Mouse (Mus musculus): ENCODE results near the gene Lrrc1. TPM values are rescaled to one million over a fixed set of nuclear protein-coding genes. Genes with fewer than 3 reads are reported as not detected.
"Not testable (repeated sequence)": the region's sequence is repeated elsewhere in the genome, so short reads cannot be mapped to it uniquely, and the experiment has no call there.

Gene Lrrc1
- 1 to 10 TPM; 7.5 to 7.9 TPM for total RNA-seq (2021)
- long read RNA-seq, experiment 1, partial matches to known transcripts = 0 of 6 reads
- long read RNA-seq, experiment 1, other reads (novel, unspliced or antisense) = 2 of 6 reads
- long read RNA-seq, experiment 2, transcript Lrrc1-205 (14 exons, 3,121 nt) = major isoform, 13 of 19 reads
- long read RNA-seq, experiment 2, partial matches to known transcripts = 2 of 19 reads
- long read RNA-seq, experiment 2, other reads (novel, unspliced or antisense) = 4 of 19 reads

GRCm38 (mm10) chr9:77544354-77545067 lies at the start of gene Lrrc1:
Gene Lrrc1 (minus strand): TSS chr9:77544870.
- DNase-seq (ENCODE audit: low spot score in 2 of 2) = peak; percentile 87 to 89

DNA sequence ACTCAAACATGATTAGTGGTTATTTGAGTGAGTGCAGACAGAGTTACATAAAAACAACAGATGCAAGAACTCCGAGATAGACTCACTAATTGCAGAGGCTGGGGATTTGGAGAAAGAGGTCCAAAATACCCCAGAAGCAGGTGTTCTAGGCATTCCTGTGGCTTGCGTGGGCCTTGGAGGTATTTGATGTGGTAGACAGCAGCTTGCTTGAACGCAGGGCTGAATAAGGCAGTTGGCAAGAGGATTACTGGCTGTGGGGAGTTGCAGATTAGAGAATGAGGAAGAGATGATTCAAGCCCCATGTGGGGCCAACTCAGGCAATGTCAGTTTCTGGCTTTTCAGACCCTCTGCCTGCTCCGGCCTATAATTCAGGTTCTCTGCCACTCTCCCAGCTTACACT lies 47.8 kb upstream of the Lrrc1 start:
- no peak for DNase-seq (ENCODE audit: low spot score in 2 of 2)

GRCm38 (mm10) chr9:77589496-77589895 lies 44.8 kb upstream of the Lrrc1 start:
- DNase-seq (ENCODE audit: low spot score in 2 of 2) = no peak

- DNase-seq (ENCODE audit: low spot score in 2 of 2) = no peak
Observed at GRCm38 (mm10) chr9:77587616-77588015, 42.9 kb upstream of the Lrrc1 start.

- DNase-seq (ENCODE audit: low spot score in 2 of 2) = no peak
Observed at GRCm38 (mm10) chr9:77586806-77587591, 42.3 kb upstream of the Lrrc1 start.

GRCm38 (mm10) chr9:77584746-77585145 lies 40.1 kb upstream of the Lrrc1 start:
- no peak for DNase-seq (ENCODE audit: low spot score in 2 of 2)

DNA sequence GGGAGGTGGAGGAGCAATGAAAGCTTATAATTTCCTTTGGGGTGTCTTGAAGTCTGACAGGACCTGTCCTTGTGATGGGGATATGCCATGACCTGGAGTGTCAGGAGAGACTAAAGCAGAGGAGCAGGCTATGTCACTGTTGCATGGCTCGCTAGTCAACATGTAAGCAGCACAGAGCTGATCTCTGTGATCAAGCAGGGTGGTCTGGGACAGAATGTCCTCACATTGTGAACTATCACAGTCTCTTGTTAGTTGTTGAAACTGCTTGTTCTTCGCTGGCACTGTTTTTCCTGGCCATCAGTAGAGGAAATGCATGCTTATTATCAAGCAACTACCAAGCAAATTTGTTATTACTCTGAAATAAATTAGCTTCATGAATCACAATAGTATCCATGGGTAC lies 38.6 kb upstream of the Lrrc1 start:
- no peak for DNase-seq (ENCODE audit: low spot score in 2 of 2)

DNA sequence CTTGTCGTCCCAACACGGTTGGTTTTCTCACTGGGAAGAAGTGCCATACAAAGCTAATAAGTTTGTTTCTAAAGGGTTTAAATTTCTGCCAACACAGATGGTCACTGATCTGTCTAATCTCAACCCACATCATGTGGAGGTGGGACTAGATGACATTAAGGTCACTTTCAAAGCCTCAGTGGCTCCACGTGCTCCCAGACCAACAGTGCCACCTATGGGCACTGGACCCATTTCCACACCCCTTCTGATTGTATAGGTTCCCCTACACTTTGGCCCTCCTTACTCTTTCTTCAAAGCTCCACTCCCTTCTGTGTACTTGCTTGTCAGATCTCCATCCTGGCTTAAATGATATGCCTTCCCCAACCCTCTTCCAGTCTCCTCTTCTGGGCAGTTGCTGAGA lies 35.2 kb upstream of the Lrrc1 start:
- no peak for DNase-seq (ENCODE audit: low spot score in 2 of 2)

- DNase-seq (ENCODE audit: low spot score in 2 of 2) = no peak
Observed at GRCm38 (mm10) chr9:77577931-77578330, 33.3 kb upstream of the Lrrc1 start.

GRCm38 (mm10) chr9:77577409-77577808 lies 32.7 kb upstream of the Lrrc1 start:
- DNase-seq (ENCODE audit: low spot score in 2 of 2) = no peak

DNA sequence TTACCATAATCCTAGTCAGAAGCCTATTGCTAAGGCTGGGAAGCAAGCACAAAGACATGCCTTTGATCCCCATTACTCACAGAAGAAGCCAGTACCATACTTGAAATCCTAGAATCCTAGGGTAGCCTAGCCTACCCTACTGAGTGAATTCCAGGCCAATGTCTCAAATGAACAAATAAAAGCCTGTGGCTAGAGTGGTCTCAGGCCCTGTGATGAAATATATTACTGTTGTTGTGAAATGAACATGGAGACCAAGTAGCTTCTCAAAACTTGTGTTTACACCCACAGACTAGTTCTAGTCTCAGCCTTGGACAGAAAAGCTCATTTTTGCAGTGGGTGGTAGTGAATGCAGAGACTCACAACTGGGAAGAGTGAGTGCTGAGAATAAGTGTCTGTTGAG lies 31.6 kb upstream of the Lrrc1 start:
- DNase-seq (ENCODE audit: low spot score in 2 of 2) = no peak

DNA sequence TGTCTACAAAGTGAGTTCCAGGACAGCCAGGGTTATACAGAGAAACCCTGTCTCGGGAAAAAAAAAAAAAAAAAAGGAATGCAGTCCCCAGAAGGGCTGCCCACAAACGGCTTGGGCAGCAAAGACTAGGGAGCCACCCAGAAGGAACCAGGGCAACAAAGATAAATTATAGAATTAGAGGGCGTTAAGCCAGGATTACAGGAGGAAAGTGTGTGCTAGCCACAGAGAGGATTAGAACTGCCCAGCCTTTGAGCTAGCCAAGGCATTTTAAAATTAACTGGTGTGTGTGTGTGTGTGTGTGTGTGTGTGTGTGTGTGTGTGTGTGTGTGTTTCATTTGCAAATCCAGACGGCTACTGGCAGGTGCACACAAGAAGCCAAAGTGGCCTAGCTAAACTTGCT lies 30.3 kb upstream of the Lrrc1 start:
- not testable (repeated sequence) for DNase-seq (ENCODE audit: low spot score in 2 of 2)

DNA sequence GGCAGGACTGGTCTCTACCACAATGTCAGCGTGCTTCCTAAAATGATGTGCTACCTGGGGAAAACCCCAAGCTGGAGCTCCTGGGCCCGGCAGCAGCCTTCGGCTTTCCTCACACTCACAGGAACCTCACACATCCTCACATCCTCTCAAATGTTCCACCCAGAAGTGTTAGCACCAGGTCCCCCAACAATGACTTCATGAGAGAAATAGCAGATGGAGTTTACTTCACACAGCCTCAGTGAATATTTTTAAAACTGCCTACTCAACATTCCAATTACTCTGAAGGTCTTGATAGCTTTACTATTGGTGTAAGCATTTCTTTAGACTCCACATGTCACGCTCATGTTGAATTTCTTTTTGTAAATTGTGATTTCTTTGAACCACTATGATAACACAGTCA lies 27.2 kb upstream of the Lrrc1 start:
- DNase-seq (ENCODE audit: low spot score in 2 of 2) = no peak

DNA sequence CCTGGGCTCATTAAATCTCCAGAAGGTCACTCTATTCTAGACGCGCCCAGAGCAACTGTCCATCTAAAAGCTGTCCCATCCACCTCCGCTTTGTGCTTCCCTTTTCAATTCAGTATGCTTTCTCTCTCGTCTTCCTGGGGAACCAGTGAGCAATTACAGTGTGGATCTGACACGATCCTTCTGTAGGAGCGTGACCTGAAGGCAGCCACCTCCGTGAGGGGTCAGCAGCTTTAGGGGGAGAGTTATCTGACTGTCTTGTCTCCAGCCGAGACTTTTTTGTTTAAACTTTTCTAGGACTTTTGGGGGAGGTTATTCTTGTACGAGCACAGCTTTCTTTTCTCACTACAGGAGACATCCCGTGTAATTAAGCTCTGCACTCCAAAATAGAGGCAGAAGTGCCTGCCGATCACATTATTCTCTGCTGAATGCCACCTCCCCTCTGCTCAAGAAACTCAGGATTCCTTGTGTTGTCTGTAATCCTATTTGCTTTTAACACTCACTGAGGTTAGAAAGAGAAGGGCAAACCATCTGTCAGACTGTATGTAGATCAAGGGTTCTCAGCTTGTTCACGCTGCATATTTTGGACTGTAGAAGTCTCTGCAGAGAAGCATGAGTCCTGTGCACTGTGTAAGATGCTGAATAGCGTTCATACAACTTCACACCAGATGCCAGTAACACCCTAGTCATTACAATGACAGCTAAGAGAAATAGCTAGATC lies 24.3 kb upstream of the Lrrc1 start:
- DNase-seq (ENCODE audit: low spot score in 2 of 2) = no peak

DNA sequence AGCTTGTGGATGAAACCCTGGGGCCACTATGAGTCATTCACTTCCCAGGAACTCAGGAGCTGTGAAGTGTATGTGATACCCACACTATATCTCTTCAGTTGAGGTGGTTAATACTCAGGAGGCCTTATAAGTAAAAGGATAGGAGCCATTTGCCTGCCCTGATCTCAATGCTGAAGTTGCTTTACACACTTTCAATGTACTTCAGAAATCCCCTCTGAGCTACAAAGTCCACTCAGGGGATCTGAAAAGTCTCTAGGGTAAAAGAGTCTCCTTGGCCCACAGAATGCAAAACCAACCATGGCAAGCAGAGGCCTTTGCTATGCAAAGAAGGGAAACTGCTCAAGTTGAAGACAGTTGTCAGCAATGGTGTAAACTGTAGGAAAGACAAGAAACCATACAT lies 17.2 kb upstream of the Lrrc1 start:
- no peak for DNase-seq (ENCODE audit: low spot score in 2 of 2)

GRCm38 (mm10) chr9:77557963-77558362 lies 13.3 kb upstream of the Lrrc1 start:
- DNase-seq (ENCODE audit: low spot score in 2 of 2) = no peak

DNA sequence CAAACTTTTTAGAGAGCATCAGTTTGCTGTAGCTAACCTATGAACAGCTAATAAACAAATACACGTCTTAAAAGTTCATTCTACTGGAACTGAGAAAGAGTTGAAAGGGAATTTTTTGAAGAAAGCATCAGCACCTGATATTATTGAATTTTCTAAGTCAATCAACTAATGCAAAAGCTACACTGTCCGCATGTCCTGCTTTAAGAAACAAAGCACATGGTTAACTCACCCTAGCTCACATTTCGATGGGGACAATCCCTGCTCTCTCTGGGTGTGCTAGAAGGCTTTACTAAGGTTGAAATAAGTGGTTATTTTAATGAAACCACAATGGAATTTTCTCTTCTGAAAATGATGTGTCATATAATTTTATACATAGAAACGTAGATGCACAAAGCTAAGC lies 12.5 kb upstream of the Lrrc1 start:
- DNase-seq (ENCODE audit: low spot score in 2 of 2) = no peak

DNA sequence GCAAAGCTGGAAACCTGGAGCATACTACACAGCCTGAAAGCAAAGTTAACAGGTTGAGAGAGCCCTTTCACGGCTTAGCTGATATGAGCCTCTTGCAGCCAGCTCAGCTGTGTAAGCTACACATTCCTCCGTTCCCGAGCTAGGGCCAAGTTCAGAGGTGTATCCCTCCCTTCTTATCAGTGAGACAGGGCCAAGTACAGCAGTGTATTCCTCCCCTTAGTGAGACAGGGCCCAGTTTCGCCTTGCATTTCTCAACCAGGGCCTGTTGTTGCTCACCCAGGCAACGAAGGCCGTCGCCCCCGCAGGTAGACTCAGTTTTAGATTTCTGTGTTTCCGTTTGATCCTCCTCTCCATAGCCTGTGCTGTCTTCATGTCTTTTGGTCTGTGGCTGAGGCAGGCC lies 11.8 kb upstream of the Lrrc1 start:
- DNase-seq (ENCODE audit: low spot score in 2 of 2) = no peak

DNA sequence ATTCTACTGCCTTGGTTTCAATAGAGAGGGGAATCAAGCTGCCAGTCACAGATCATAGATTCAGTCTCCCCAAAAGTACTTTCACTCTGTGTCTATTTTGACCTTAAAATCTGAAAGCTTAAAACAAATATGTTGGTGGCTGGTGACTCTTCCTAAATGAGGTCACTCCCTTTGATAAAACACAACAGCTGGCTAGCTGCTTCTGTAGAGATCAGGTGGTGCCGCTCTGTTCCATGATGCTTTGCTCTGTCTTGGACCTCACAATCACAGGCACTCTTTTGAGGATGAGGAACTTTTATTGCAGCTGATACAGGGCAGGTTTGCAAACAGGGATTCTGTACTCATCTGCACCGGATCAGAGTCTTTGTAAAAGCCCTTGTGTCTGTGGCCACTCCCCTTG lies 8.8 kb upstream of the Lrrc1 start:
- DNase-seq (ENCODE audit: low spot score in 2 of 2) = no peak

DNA sequence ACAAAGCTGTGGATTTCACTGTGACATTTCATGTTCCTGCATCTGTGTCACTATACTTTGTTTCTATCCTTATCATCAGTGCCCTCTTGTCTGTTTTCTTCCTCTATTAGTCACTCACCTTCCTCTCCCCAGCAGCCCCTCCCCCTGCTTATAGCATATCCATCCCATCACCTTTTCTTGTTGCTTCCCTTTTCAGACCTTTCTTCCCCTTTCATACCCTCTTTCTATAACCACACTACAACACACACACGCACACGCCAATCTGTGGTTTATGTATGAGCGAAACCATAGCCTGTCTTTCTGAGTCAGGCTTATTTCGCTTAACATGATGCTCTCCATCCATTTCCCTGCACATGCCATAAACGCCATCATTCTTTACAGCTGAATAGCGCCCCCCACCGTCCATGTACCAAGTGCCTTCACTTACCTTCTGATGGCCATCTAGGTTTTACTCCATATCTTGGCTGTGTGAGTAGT lies 6.4 kb upstream of the Lrrc1 start:
- DNase-seq (ENCODE audit: low spot score in 2 of 2) = no peak

GRCm38 (mm10) chr9:77546010-77546409 lies 1.3 kb upstream of the Lrrc1 start:
- no peak for DNase-seq (ENCODE audit: low spot score in 2 of 2)

GRCm38 (mm10) chr9:77545068-77545421 lies 375 bp upstream of the Lrrc1 start:
- no peak for DNase-seq (ENCODE audit: low spot score in 2 of 2)

Measured in adrenal gland, adult 18-20 months (tissue).